Mouse (Mus musculus): ENCODE data around the gene 1700010B08Rik. TPM values are rescaled to one million over a fixed set of nuclear protein-coding genes. Genes with fewer than 3 reads are reported as not detected.

1700010B08Rik gene
- polyA plus RNA-seq, 1 experiment from 2014 or later = not detected

GRCm38 (mm10) chr2:173724940-173725807 is 6.0 kb downstream of the 1700010B08Rik start:
- WGBS = 69% methylated on average over 15 of the region's 15 CpGs
- no peaks in the 10 kb centered on the region for H3K9me3 ChIP-seq (replicated peaks; ENCODE audit: control insufficient read depth, low read length)
- H3K9ac ChIP-seq (replicated peaks; ENCODE audit: low read length) = no peak overlapping the region
- no peak overlapping the region for H3K27ac ChIP-seq (replicated peaks; ENCODE audit: low read depth, low read length)
- no peak overlapping the region for H3K4me2 ChIP-seq (ENCODE audit: low read depth, low read length)
- ATAC-seq (replicated peaks; ENCODE audit: insufficient number of reproducible peaks, low FRiP score, low TSS enrichment, low read depth) (no peak), DNase-seq (ENCODE audit: low spot score) (no peak)
- no peak overlapping the region for H3K4me3 ChIP-seq (ENCODE audit: low read depth, low read length)
- H3K36me3 ChIP-seq (replicated peaks; ENCODE audit: control insufficient read depth, insufficient read depth, low read depth, low read length) = no peaks in the 10 kb centered on the region
- no peaks in the 10 kb centered on the region for H3K27me3 ChIP-seq (ENCODE audit: control insufficient read depth, insufficient read depth, low read length)
- H3K4me1 ChIP-seq (ENCODE audit: control insufficient read depth, insufficient read depth, low read length) = no peaks in the 10 kb centered on the region

- Histone ChIP-seq H3K9ac (replicated peaks; ENCODE audit: low read length) (no peak overlapping the region), H3K4me2 (ENCODE audit: low read depth, low read length) (no peak overlapping the region), H3K27me3 (ENCODE audit: control insufficient read depth, insufficient read depth, low read length) (no peaks in the 10 kb centered on the region), H3K9me3 (replicated peaks; ENCODE audit: control insufficient read depth, low read length) (no peaks in the 10 kb centered on the region), H3K4me1 (ENCODE audit: control insufficient read depth, insufficient read depth, low read length) (no peaks in the 10 kb centered on the region), H3K4me3 (ENCODE audit: low read depth, low read length) (no peak overlapping the region), H3K36me3 (replicated peaks; ENCODE audit: control insufficient read depth, insufficient read depth, low read depth, low read length) (no peaks in the 10 kb centered on the region), H3K27ac (replicated peaks; ENCODE audit: low read depth, low read length) (no peak overlapping the region)
- DNase-seq (ENCODE audit: low spot score) (no peak), ATAC-seq (replicated peaks; ENCODE audit: insufficient number of reproducible peaks, low FRiP score, low TSS enrichment, low read depth) (no peak)
- 81% methylated on average over 4 of the region's 4 CpGs for WGBS
Measured at GRCm38 (mm10) chr2:173725819-173726218, 6.6 kb downstream of the 1700010B08Rik start.

- Histone ChIP-seq H3K9me3 (replicated peaks; ENCODE audit: control insufficient read depth, low read length) (no peaks in the 10 kb centered on the region), H3K4me1 (ENCODE audit: control insufficient read depth, insufficient read depth, low read length) (no peaks in the 10 kb centered on the region), H3K27me3 (ENCODE audit: control insufficient read depth, insufficient read depth, low read length) (no peaks in the 10 kb centered on the region), H3K36me3 (replicated peaks; ENCODE audit: control insufficient read depth, insufficient read depth, low read depth, low read length) (no peaks in the 10 kb centered on the region), H3K9ac (replicated peaks; ENCODE audit: low read length) (no peak overlapping the region), H3K27ac (replicated peaks; ENCODE audit: low read depth, low read length) (no peak overlapping the region), H3K4me2 (ENCODE audit: low read depth, low read length) (no peak overlapping the region), H3K4me3 (ENCODE audit: low read depth, low read length) (no peak overlapping the region)
- ATAC-seq (replicated peaks; ENCODE audit: insufficient number of reproducible peaks, low FRiP score, low TSS enrichment, low read depth) (peak; percentile 76; the same call in 1 of the 2 replicates), DNase-seq (ENCODE audit: low spot score) (peak; percentile 71)
- 2% methylated on average over 9 of the region's 9 CpGs for WGBS
Measured at GRCm38 (mm10) chr2:173730444-173730966, 11.3 kb downstream of the 1700010B08Rik start.

- Histone ChIP-seq H3K9me3 (replicated peaks; ENCODE audit: control insufficient read depth, low read length) (no peaks in the 10 kb centered on the region), H3K36me3 (replicated peaks; ENCODE audit: control insufficient read depth, insufficient read depth, low read depth, low read length) (no peaks in the 10 kb centered on the region), H3K27me3 (ENCODE audit: control insufficient read depth, insufficient read depth, low read length) (no peaks in the 10 kb centered on the region), H3K4me1 (ENCODE audit: control insufficient read depth, insufficient read depth, low read length) (no peaks in the 10 kb centered on the region), H3K27ac (replicated peaks; ENCODE audit: low read depth, low read length) (no peak overlapping the region), H3K4me2 (ENCODE audit: low read depth, low read length) (no peak overlapping the region), H3K9ac (replicated peaks; ENCODE audit: low read length) (no peak overlapping the region), H3K4me3 (ENCODE audit: low read depth, low read length) (no peak overlapping the region)
- ATAC-seq (replicated peaks; ENCODE audit: insufficient number of reproducible peaks, low FRiP score, low TSS enrichment, low read depth) = no peak
- WGBS = 40% methylated on average over 2 of the region's 2 CpGs
- DNase-seq (ENCODE audit: low spot score) = no peak
Measured at GRCm38 (mm10) chr2:173734426-173734825, 15.2 kb downstream of the 1700010B08Rik start.

GRCm38 (mm10) chr2:173737222-173737989 is 18.2 kb downstream of the 1700010B08Rik start, which contains the start of gene Vapb:
TSS of gene Vapb (plus strand) at chr2:173737511.
- WGBS = 1% methylated on average over 60 of the region's 70 CpGs
- no peak within 1 kb of the TSS for H3K27ac ChIP-seq (replicated peaks; ENCODE audit: low read depth, low read length)
- peak within 1 kb of the TSS; percentile 68 for H3K4me2 ChIP-seq (ENCODE audit: low read depth, low read length)
- H3K9ac ChIP-seq (replicated peaks; ENCODE audit: low read length) = peak within 1 kb of the TSS; percentile 61
- no peaks in the 10 kb centered on the region for H3K9me3 ChIP-seq (replicated peaks; ENCODE audit: control insufficient read depth, low read length)
- ATAC-seq (replicated peaks; ENCODE audit: insufficient number of reproducible peaks, low FRiP score, low TSS enrichment, low read depth) (peak; percentile 98), DNase-seq (ENCODE audit: low spot score) (peak; percentile 99)
- no peaks in the 10 kb centered on the region for H3K36me3 ChIP-seq (replicated peaks; ENCODE audit: control insufficient read depth, insufficient read depth, low read depth, low read length)
- no peaks in the 10 kb centered on the region for H3K27me3 ChIP-seq (ENCODE audit: control insufficient read depth, insufficient read depth, low read length)
- no peaks in the 10 kb centered on the region for H3K4me1 ChIP-seq (ENCODE audit: control insufficient read depth, insufficient read depth, low read length)
- peak within 1 kb of the TSS; percentile 52 for H3K4me3 ChIP-seq (ENCODE audit: low read depth, low read length)

- no peak overlapping the region for H3K27ac ChIP-seq (replicated peaks; ENCODE audit: low read depth, low read length)
- H3K36me3 ChIP-seq (replicated peaks; ENCODE audit: control insufficient read depth, insufficient read depth, low read depth, low read length) = no peaks in the 10 kb centered on the region
- DNase-seq (ENCODE audit: low spot score) (no peak), ATAC-seq (replicated peaks; ENCODE audit: insufficient number of reproducible peaks, low FRiP score, low TSS enrichment, low read depth) (no peak)
- H3K9me3 ChIP-seq (replicated peaks; ENCODE audit: control insufficient read depth, low read length) = no peaks in the 10 kb centered on the region
- no peaks in the 10 kb centered on the region for H3K4me1 ChIP-seq (ENCODE audit: control insufficient read depth, insufficient read depth, low read length)
- 84% methylated on average over 9 of the region's 9 CpGs for WGBS
- H3K9ac ChIP-seq (replicated peaks; ENCODE audit: low read length) = peak overlapping the region; percentile 61
- H3K27me3 ChIP-seq (ENCODE audit: control insufficient read depth, insufficient read depth, low read length) = no peaks in the 10 kb centered on the region
- H3K4me2 ChIP-seq (ENCODE audit: low read depth, low read length) = peak overlapping the region; percentile 68
- peak overlapping the region; percentile 52 for H3K4me3 ChIP-seq (ENCODE audit: low read depth, low read length)
Measured at GRCm38 (mm10) chr2:173738232-173738631, 19.0 kb downstream of the 1700010B08Rik start.

- no peak overlapping the region for H3K4me3 ChIP-seq (ENCODE audit: low read depth, low read length)
- no peak overlapping the region for H3K9ac ChIP-seq (replicated peaks; ENCODE audit: low read length)
- no peak for ATAC-seq (replicated peaks; ENCODE audit: insufficient number of reproducible peaks, low FRiP score, low TSS enrichment, low read depth)
- no peaks in the 10 kb centered on the region for H3K36me3 ChIP-seq (replicated peaks; ENCODE audit: control insufficient read depth, insufficient read depth, low read depth, low read length)
- H3K9me3 ChIP-seq (replicated peaks; ENCODE audit: control insufficient read depth, low read length) = no peaks in the 10 kb centered on the region
- H3K27ac ChIP-seq (replicated peaks; ENCODE audit: low read depth, low read length) = no peak overlapping the region
- no peak for DNase-seq (ENCODE audit: low spot score)
- no peaks in the 10 kb centered on the region for H3K27me3 ChIP-seq (ENCODE audit: control insufficient read depth, insufficient read depth, low read length)
- no peaks in the 10 kb centered on the region for H3K4me1 ChIP-seq (ENCODE audit: control insufficient read depth, insufficient read depth, low read length)
- no peak overlapping the region for H3K4me2 ChIP-seq (ENCODE audit: low read depth, low read length)
- 92% methylated on average over 7 of the region's 7 CpGs for WGBS
Measured at GRCm38 (mm10) chr2:173739107-173739506, 19.9 kb downstream of the 1700010B08Rik start.
